Mouse (Mus musculus) heart, adult 11 months (tissue): Measurements from ENCODE around the gene Gm28827.
"Not testable (repeated sequence)": the region's sequence is repeated elsewhere in the genome, so short reads cannot be mapped to it uniquely, and the experiment has no call there.

Experiments
- DNase-seq: peaks from one replicate; pipeline ENCODE4 v3.0.0; 2022

Gene Gm28827

GRCm38 (mm10) chrY:83030647-83031046 lies at the start of gene Gm28827:
Gene Gm28827 (plus strand): TSS chrY:83030947.
- not testable (repeated sequence) for DNase-seq
